Mouse (Mus musculus) limb, embryonic 12.5 days (tissue): ENCODE results near the gene Jmjd1c. TPM values are rescaled to one million over a fixed set of nuclear protein-coding genes. Genes with fewer than 3 reads are reported as not detected.

Experiments used
- polyA plus RNA-seq: library from polyadenylated mRNA; unstranded; fragments of >200 nt; fragmentation: Nextera tagmentation; extraction: Ambion mirVana; gene quantifications from 2 replicates; pipeline ENCODE4 v1.2.1, GENCODE M21; 2016

Jmjd1c gene
- polyA plus RNA-seq, 1 experiment from 2014 or later: 47.5 TPM

Other genes with a start within 250 kb of the Jmjd1c start
- 31.4 and 33.3 TPM in 2 replicates for gene Reep3, start 820 bp downstream of the Jmjd1c start, polyA plus RNA-seq
- gene Nrbf2, start 189.2 kb downstream of the Jmjd1c start, polyA plus RNA-seq: 41.3 and 42.5 TPM in 2 replicates